Mouse (Mus musculus) CH12.LX (cell line): ENCODE measurements around the gene L3mbtl2. TPM values are rescaled to one million over a fixed set of nuclear protein-coding genes. Genes with fewer than 3 reads are reported as not detected.
A peak's percentile ranks its signal among the peaks of the same experiment; 100 is the strongest.

Source experiments
- DNase-seq: peaks from one replicate; pipeline ENCODE4 v3.0.0-alpha.2; 2013; ENCODE audit errors: extremely low read depth
- H3K27ac ChIP-seq: 2 replicates; pipeline ENCODE4 v1.5.1; 2012; ENCODE audit warnings: low read depth, mild to moderate bottlenecking, control low read depth, moderate library complexity; ENCODE audit not compliant: insufficient read depth
- H3K27me3 ChIP-seq: replicated peaks from 2 replicates; pipeline ENCODE3; 2012; ENCODE audit warnings: inconsistent platforms
- H3K36me3 ChIP-seq, 2 experiments: replicated peaks in 1 of 2; 2 replicates each; pipeline versions ENCODE3 to v1.6.1; 2012; ENCODE audit warnings: inconsistent platforms in 1 of 2, low read length in 1 of 2, mild to moderate bottlenecking in 1 of 2, mixed read lengths in 1 of 2, moderate library complexity in 1 of 2; ENCODE audit not compliant: control insufficient read depth in 1 of 2, insufficient read depth in 1 of 2
- H3K4me1 ChIP-seq, 2 experiments: 2 replicates each; pipeline ENCODE4 v1.6.1; 2012; ENCODE audit warnings: inconsistent platforms in 1 of 2, moderate library complexity in 1 of 2; ENCODE audit not compliant: insufficient read depth in 2 of 2, control insufficient read depth in 1 of 2
- H3K4me2 ChIP-seq: 2 replicates; pipeline ENCODE4 v1.6.1; 2012; ENCODE audit warnings: low read depth, mild to moderate bottlenecking, control low read depth; ENCODE audit not compliant: poor library complexity, insufficient read depth, severe bottlenecking
- H3K4me3 ChIP-seq, 3 experiments: fragments of 150-350 bp in 1 of 3; sonication (generic) in 1 of 3; replicated peaks in 1 of 3; 2 replicates each; pipeline versions ENCODE3 to v1.5.1; 2011 to 2012; ENCODE audit warnings: low read depth in 2 of 3, low read length in 2 of 3, mild to moderate bottlenecking in 2 of 3, moderate library complexity in 2 of 3, control low read depth in 1 of 3, improper control_type of control experiment in 1 of 3, inconsistent platforms in 1 of 3, mixed read lengths in 1 of 3; ENCODE audit not compliant: poor library complexity in 1 of 3
- H3K79me2 ChIP-seq: replicated peaks from 2 replicates; pipeline ENCODE4 v1.6.1; 2012; ENCODE audit warnings: mild to moderate bottlenecking, moderate library complexity; ENCODE audit not compliant: control insufficient read depth, poor library complexity, insufficient read depth, severe bottlenecking; ENCODE audit errors: extremely low read depth
- H3K9ac ChIP-seq: 2 replicates; pipeline ENCODE4 v1.6.1; 2012; ENCODE audit warnings: low read depth, mild to moderate bottlenecking, control low read depth, moderate library complexity; ENCODE audit not compliant: insufficient read depth
- H3K9me3 ChIP-seq: replicated peaks from 2 replicates; pipeline ENCODE3; 2012; ENCODE audit warnings: low read length, inconsistent platforms, mixed read lengths
- CHD2 ChIP-seq: IDR thresholded peaks from 2 replicates; pipeline ENCODE4 v1.6.1; 2011; ENCODE audit warnings: low read length, improper control_type of control experiment
- ELF1 ChIP-seq: IDR thresholded peaks from 2 replicates; pipeline ENCODE4 v1.6.1; 2014; ENCODE audit warnings: low read depth, mild to moderate bottlenecking, inconsistent platforms, low read length, improper control_type of control experiment
- GABPA ChIP-seq: IDR thresholded peaks from 2 replicates; pipeline ENCODE4 v1.6.1; 2012; ENCODE audit warnings: low read depth, low read length, improper control_type of control experiment, inconsistent platforms; ENCODE audit not compliant: insufficient replicate concordance
- POLR2A ChIP-seq: IDR thresholded peaks from 2 replicates; pipeline ENCODE4 v1.6.1; 2011; ENCODE audit warnings: low read depth, mild to moderate bottlenecking, improper control_type of control experiment, low read length
- RAD21 ChIP-seq: IDR thresholded peaks from 2 replicates; pipeline ENCODE4 v1.6.1; 2011; ENCODE audit warnings: low read depth, mild to moderate bottlenecking, low read length, improper control_type of control experiment, moderate library complexity
- TBP ChIP-seq: conservative IDR thresholded peaks from 2 replicates; pipeline ENCODE4 v1.6.1; 2011; ENCODE audit warnings: low read depth, low read length, improper control_type of control experiment
- ZMIZ1 ChIP-seq: IDR thresholded peaks from 2 replicates; pipeline ENCODE4 v1.6.1; 2012; ENCODE audit warnings: low read depth, mild to moderate bottlenecking, inconsistent platforms, low read length, improper control_type of control experiment
- dilution Hi-C: fragments of 300-500 bp; cut with MboI; formaldehyde crosslinking; loops from 2 replicates; pipeline ENCODE4 v1.14.3; 2020; ENCODE audit warnings: low sequenced_read_pairs; ENCODE audit not compliant: extremely low pct_unique_long_range_greater_than_20kb, extremely low pct_ligation_motif_present
- in situ Hi-C: fragments of 300-500 bp; cut with MboI; formaldehyde crosslinking; loops from 3 replicates; pipeline ENCODE4 v1.14.3; 2019; ENCODE audit warnings: low sequenced_read_pairs, low pct_ligation_motif_present, low pct_unique_long_range_greater_than_20kb, mixed read lengths
- polyA plus RNA-seq: library from polyadenylated mRNA; unstranded; fragments of >175 nt; gene quantifications from 2 replicates; pipeline ENCODE4 v1.2.1, GENCODE M21; 2012; ENCODE audit warnings: low read depth; ENCODE audit not compliant: insufficient read length
- total RNA-seq, 2 experiments: library from RNA; depleted of rRNA; stranded (reverse); fragments of 300-350 nt in 1 of 2; fragments of >200 nt in 1 of 2; gene quantifications; 2 replicates each; pipeline ENCODE4 v1.2.3; 2012 to 2014

Gene L3mbtl2
- total and polyA plus RNA-seq, 3 experiments: 26.4 to 40.0 (median 29.7) TPM

DNA sequence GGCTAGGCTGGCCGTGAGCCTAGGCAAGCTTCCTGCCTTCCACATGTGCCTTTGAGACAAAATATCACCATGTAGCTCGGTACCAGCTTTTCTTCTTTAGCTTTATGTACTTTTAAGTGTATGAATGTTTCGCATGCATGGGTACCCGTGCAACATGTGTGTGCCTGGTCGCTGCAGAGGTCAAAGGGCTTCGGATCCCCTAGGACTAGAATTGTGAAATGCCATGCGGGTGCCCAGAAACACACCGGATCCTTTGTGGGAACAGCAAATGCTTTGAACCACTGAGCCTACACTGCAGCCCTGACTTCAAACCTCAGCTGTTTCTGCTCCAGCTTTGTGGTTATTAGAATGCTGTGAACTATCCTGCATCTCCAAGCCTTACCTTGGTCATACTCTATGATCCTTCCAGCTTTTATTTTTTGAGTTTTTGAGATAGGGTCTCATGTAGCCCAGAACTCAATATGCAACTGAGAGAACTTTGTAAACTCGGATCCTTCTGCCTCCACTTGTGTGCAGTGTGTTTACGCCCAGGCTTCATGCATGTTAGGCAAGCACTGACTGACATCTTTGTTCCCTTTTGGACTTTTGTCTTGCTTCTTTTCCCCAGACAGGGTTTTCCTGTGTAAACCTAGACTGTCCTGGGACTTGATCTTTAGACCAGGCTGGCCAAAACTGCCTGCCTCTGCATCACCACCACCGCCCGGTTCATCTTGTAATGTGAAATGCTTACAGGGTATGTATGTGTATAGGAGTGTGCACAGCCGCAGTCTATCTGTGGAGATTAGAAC lies 38.8 kb downstream of the L3mbtl2 start:
- Histone ChIP-seq H3K9ac (no peak overlapping the region), H3K4me2 (no peak overlapping the region), H3K79me2 (no peaks in the 10 kb centered on the region), H3K4me1 (peaks cover 1% of the 10 kb centered on the region in 2 experiments; a peak in 2 of 4 replicates), H3K9me3 (no peaks in the 10 kb centered on the region), H3K27me3 (no peaks in the 10 kb centered on the region), H3K27ac (no peak overlapping the region), H3K36me3 (peaks cover 44 to 53% of the 10 kb centered on the region in 2 experiments), H3K4me3 (no peak overlapping the region)
- no peak for DNase-seq
- TF ChIP-seq ZMIZ1 (peak; percentile 39; the same call in 1 of the 2 replicates), ELF1 (no peak)
- dilution Hi-C loops: no loop called here
- in situ Hi-C loops: loop anchor here (25.0 kb wide), 1 partner anchor 210 kb away; no protein-coding TSS in a partner anchor

GRCm38 (mm10) chr15:81703094-81703489 lies 39.4 kb downstream of the L3mbtl2 start:
- TF ChIP-seq POLR2A: 0 out of 2 replicates have a peak, but pooled peaks have one; percentile 12
- no peak for TF ChIP-seq RAD21
- Histone ChIP-seq H3K36me3 (peaks cover 44 to 59% of the 10 kb centered on the region in 2 experiments), H3K9me3 (no peaks in the 10 kb centered on the region), H3K27ac (no peak overlapping the region), H3K79me2 (no peaks in the 10 kb centered on the region), H3K4me3 (no peak overlapping the region), H3K27me3 (no peaks in the 10 kb centered on the region), H3K4me1 (no peaks in the 10 kb centered on the region), H3K4me2 (no peak overlapping the region), H3K9ac (no peak overlapping the region)
- dilution Hi-C loops: no loop called here
- no peak for DNase-seq
- in situ Hi-C loops: loop anchor here (25.0 kb wide), 1 partner anchor 209 kb away; no protein-coding TSS in a partner anchor

GRCm38 (mm10) chr15:81708991-81709390 lies 45.3 kb downstream of the L3mbtl2 start:
- H3K4me2 ChIP-seq: no peak overlapping the region
- H3K27ac ChIP-seq: no peak overlapping the region
- H3K4me3 ChIP-seq: no peak overlapping the region
- TF ChIP-seq CHD2 (no peak), GABPA (no peak), TBP (no peak)
- H3K36me3 ChIP-seq: peaks cover 83 to 93% of the 10 kb centered on the region in 2 experiments
- no peaks in the 10 kb centered on the region for H3K27me3 ChIP-seq
- H3K9me3 ChIP-seq: no peaks in the 10 kb centered on the region
- in situ Hi-C loops (loop anchor here (25.0 kb wide), 1 partner anchor 203 kb away; no protein-coding TSS in a partner anchor), dilution Hi-C loops (no loop called here)
- no peaks in the 10 kb centered on the region for H3K4me1 ChIP-seq
- DNase-seq: no peak
- H3K79me2 ChIP-seq: no peaks in the 10 kb centered on the region
- no peak overlapping the region for H3K9ac ChIP-seq
